In the genomic region with DNA sequence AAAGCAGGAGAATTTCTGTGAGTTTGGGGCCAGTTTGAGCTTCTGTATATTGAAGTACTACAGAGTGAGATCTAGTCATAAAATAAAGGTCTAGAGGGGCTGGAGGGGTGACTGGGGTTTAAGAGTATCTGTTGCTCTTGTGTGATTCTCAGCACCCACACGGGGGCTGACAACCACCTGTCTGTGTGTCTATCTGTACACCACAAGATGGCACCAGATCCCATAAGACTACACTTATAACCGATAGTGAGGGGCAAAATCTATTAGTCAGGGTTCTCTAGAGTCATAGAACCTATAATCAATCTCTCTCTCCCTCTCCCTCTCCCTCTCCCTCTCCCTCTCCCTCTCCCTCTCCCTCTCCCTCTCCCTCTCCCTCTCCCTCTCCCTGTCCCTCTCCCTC, we compare ENCODE assay signal across 22 mouse cellular contexts. TPM values are rescaled to one million over a fixed set of nuclear protein-coding genes. Genes with fewer than 3 reads are reported as not detected.
DNase-seq lines count a peak whose midpoint lies in the region; ATAC-seq and TF ChIP-seq lines count a peak whose summit lies in the region.
"Had no signal": no experiment of that assay in that cellular context is flagged by ENCODE, and none has a peak within 500 bp of the region (broad histone marks: within the 10 kb centered on the region; RNA-seq: fewer than 3 reads in every experiment).

No protein-coding gene starts in this region.

- no peak overlapping the region for H3K27ac ChIP-seq in layer of hippocampus, adult 2 months
- H3K27ac ChIP-seq in ES-Bruce4 (ENCODE audit: insufficient read depth, low read length) = no peak overlapping the region
- H3K27ac ChIP-seq in liver, embryonic 11.5 days (ENCODE audit: low read depth, low read length) = no peak overlapping the region
- no peak overlapping the region for H3K27ac ChIP-seq in forebrain, embryonic 14.5 days (ENCODE audit: low read depth, low read length)
- H3K27ac ChIP-seq: hindbrain, embryonic 10.5 days; kidney, postnatal 0 days; limb, embryonic 12.5 days; liver, embryonic 13.5 days had no signal

- no peaks in the 10 kb centered on the region for H3K36me3 ChIP-seq in ES-Bruce4 (ENCODE audit: control insufficient read depth, insufficient read depth, low read length, poor library complexity, severe bottlenecking)
- H3K36me3 ChIP-seq in liver, embryonic 11.5 days (ENCODE audit: control insufficient read depth, insufficient read depth, low read length) = no peaks in the 10 kb centered on the region
- H3K36me3 ChIP-seq in forebrain, embryonic 14.5 days (ENCODE audit: control insufficient read depth, insufficient read depth, low read length) = no peaks in the 10 kb centered on the region
- H3K36me3 ChIP-seq: G1E; hindbrain, embryonic 10.5 days; limb, embryonic 12.5 days; liver, embryonic 13.5 days had no signal

- H3K9ac ChIP-seq in ES-Bruce4 (ENCODE audit: low read depth, poor library complexity, severe bottlenecking) = no peak overlapping the region
- no peak overlapping the region for H3K9ac ChIP-seq in liver, embryonic 11.5 days (ENCODE audit: low read depth, low read length)
- no peak overlapping the region for H3K9ac ChIP-seq in forebrain, embryonic 14.5 days (ENCODE audit: low read length)
- H3K9ac ChIP-seq: forebrain, postnatal 0 days; limb, embryonic 12.5 days; liver, embryonic 13.5 days had no signal

- H3K9me3 ChIP-seq in ES-Bruce4 (replicated peaks; ENCODE audit: control insufficient read depth, insufficient read depth, low read length, poor library complexity, severe bottlenecking) = no peaks in the 10 kb centered on the region
- H3K9me3 ChIP-seq in liver, embryonic 11.5 days (ENCODE audit: control insufficient read depth, low read length) = no peaks in the 10 kb centered on the region
- no peaks in the 10 kb centered on the region for H3K9me3 ChIP-seq in forebrain, embryonic 14.5 days (replicated peaks; ENCODE audit: control insufficient read depth, low read length)
- H3K9me3 ChIP-seq: G1E; liver, embryonic 13.5 days had no signal

- H3K4me2 ChIP-seq in liver, embryonic 11.5 days = no peak overlapping the region
- no peak overlapping the region for H3K4me2 ChIP-seq in forebrain, embryonic 14.5 days (ENCODE audit: low read length)
- H3K4me2 ChIP-seq: heart, embryonic 11.5 days; limb, embryonic 12.5 days; liver, embryonic 13.5 days had no signal

- no peaks in the 10 kb centered on the region for H3K4me1 ChIP-seq in ES-Bruce4 (ENCODE audit: control insufficient read depth, insufficient read depth, low read length)
- H3K4me1 ChIP-seq in liver, embryonic 11.5 days (replicated peaks; ENCODE audit: control insufficient read depth, insufficient read depth, low read length) = no peaks in the 10 kb centered on the region; the same call in 1 of the 2 replicates
- no peaks in the 10 kb centered on the region for H3K4me1 ChIP-seq in forebrain, embryonic 14.5 days (ENCODE audit: control insufficient read depth, insufficient read depth, low read length)
- H3K4me1 ChIP-seq: limb, embryonic 12.5 days; liver, embryonic 13.5 days had no signal

- peak; percentile 33 for TF ChIP-seq CTCF in layer of hippocampus, adult 2 months (conservative IDR thresholded peaks at IDR 0.05)
- peak; percentile 40 for TF ChIP-seq CTCF in ES-Bruce4 (IDR thresholded peaks at IDR 0.05; ENCODE audit: low read depth, low read length)

- DNase-seq in layer of hippocampus, adult 2 months (ENCODE audit: low spot score in 2 of 2) = no peak
- no peak for DNase-seq in layer of hippocampus, adult 11-12 months (ENCODE audit: low spot score)
- DNase-seq in ZHBTc4 (ENCODE audit: low read depth, low spot score) = peak; percentile 73
- DNase-seq in liver, embryonic 11.5 days (ENCODE audit: low spot score) = no peak
- no peak for DNase-seq in forebrain, embryonic 14.5 days (ENCODE audit: low spot score)
- no peak for DNase-seq in gastrocnemius, adult 8-10 months (ENCODE audit: low spot score in 2 of 2)
- DNase-seq: adrenal gland, postnatal 25 days; cerebellum, adult 8-10 months; forebrain, postnatal 0 days; kidney, adult 11 months; liver, embryonic 13.5 days; lung, adult 2 months; lung, postnatal 36 days; midbrain, embryonic 14.5 days; thymus, postnatal 14 days had no signal

- no peak for ATAC-seq in liver, embryonic 11.5 days (replicated peaks; ENCODE audit: low FRiP score)
- no peak for ATAC-seq in forebrain, embryonic 14.5 days
- ATAC-seq: forebrain, postnatal 0 days; hindbrain, embryonic 16.5 days had no signal

- no peak for TF ChIP-seq EP300 in ES-Bruce4 (IDR thresholded peaks at IDR 0.05; ENCODE audit: insufficient read depth, low read depth, low read length)

- H3K27me3 ChIP-seq in ES-Bruce4 (ENCODE audit: control insufficient read depth, insufficient read depth, low read length, poor library complexity, severe bottlenecking) = no peaks in the 10 kb centered on the region
- H3K27me3 ChIP-seq in liver, embryonic 11.5 days (replicated peaks; ENCODE audit: control insufficient read depth, insufficient read depth, low read length) = no peaks in the 10 kb centered on the region; the same call in 1 of the 2 replicates
- H3K27me3 ChIP-seq in forebrain, embryonic 14.5 days (replicated peaks; ENCODE audit: control insufficient read depth, insufficient read depth, low read length) = no peaks in the 10 kb centered on the region

- no peak overlapping the region for H3K4me3 ChIP-seq in layer of hippocampus, adult 2 months
- no peak overlapping the region for H3K4me3 ChIP-seq in ES-Bruce4 (ENCODE audit: low read depth, low read length)
- no peak overlapping the region for H3K4me3 ChIP-seq in liver, embryonic 11.5 days (ENCODE audit: low read depth, low read length)
- no peak overlapping the region for H3K4me3 ChIP-seq in forebrain, embryonic 14.5 days (ENCODE audit: low read depth, low read length)
- H3K4me3 ChIP-seq: hindbrain, embryonic 10.5 days; limb, embryonic 12.5 days; liver, embryonic 13.5 days had no signal

- TF ChIP-seq POLR2A in ES-Bruce4 (IDR thresholded peaks at IDR 0.05; ENCODE audit: insufficient read depth, low read length) = no peak

- 63% methylated on average over 2 of the region's 2 CpGs for WGBS in liver, embryonic 11.5 days
- 75% methylated on average over 2 of the region's 2 CpGs for WGBS in forebrain, embryonic 14.5 days

RNA-seq across cellular contexts. Expression of a gene that starts 32.3 kb away (rescaled TPM):
- total RNA-seq in layer of hippocampus, adult 2 months (2021) = 100 to 1,000 TPM; 135 to 148 TPM
- polyA plus RNA-seq in ES-Bruce4 (2011; ENCODE audit: insufficient read depth, insufficient read length, low read depth, missing spikeins) = 32.9 and 38.5 TPM in 2 replicates
- 3.6 TPM in 2 replicates for polyA plus RNA-seq in liver, embryonic 11.5 days (2014; fragmentation: Nextera tagmentation; extraction: Ambion mirVana)
- 22.9 and 28.6 TPM in 2 replicates for polyA plus RNA-seq in forebrain, embryonic 14.5 days (2014; fragmentation: Nextera tagmentation; extraction: Ambion mirVana)
- total RNA-seq in gastrocnemius, adult 8-10 months (2022) = 1 to 10 TPM; 1.5 to 3.4 (median 2.2) TPM

RNA-seq across cellular contexts. Expression of a gene that starts 46.9 kb away (rescaled TPM):
- 10 to 100 TPM; 54.5 to 54.8 TPM for total RNA-seq in layer of hippocampus, adult 2 months (2021)
- polyA plus RNA-seq in ES-Bruce4 (2011; ENCODE audit: insufficient read depth, insufficient read length, low read depth, missing spikeins) = 66.8 and 72.5 TPM in 2 replicates
- 7.1 and 10.2 TPM in 2 replicates for polyA plus RNA-seq in liver, embryonic 11.5 days (2014; fragmentation: Nextera tagmentation; extraction: Ambion mirVana)
- polyA plus RNA-seq in forebrain, embryonic 14.5 days (2014; fragmentation: Nextera tagmentation; extraction: Ambion mirVana) = 8.0 and 11.0 TPM in 2 replicates
- 10 to 100 TPM; 33.6 to 50.3 (median 43.1) TPM for total RNA-seq in gastrocnemius, adult 8-10 months (2022)

RNA-seq across cellular contexts. Expression of a gene that starts 57.7 kb away (rescaled TPM):
- 10 to 100 TPM; 36.1 to 37.9 TPM for total RNA-seq in layer of hippocampus, adult 2 months (2021)
- 7.8 and 10.9 TPM in 2 replicates for polyA plus RNA-seq in ES-Bruce4 (2011; ENCODE audit: insufficient read depth, insufficient read length, low read depth, missing spikeins)
- 16.6 and 18.7 TPM in 2 replicates for polyA plus RNA-seq in liver, embryonic 11.5 days (2014; fragmentation: Nextera tagmentation; extraction: Ambion mirVana)
- 21.1 and 22.9 TPM in 2 replicates for polyA plus RNA-seq in forebrain, embryonic 14.5 days (2014; fragmentation: Nextera tagmentation; extraction: Ambion mirVana)
- 1 to 10 TPM; 2.6 to 3.3 (median 3.0) TPM for total RNA-seq in gastrocnemius, adult 8-10 months (2022)
